Mouse (Mus musculus) limb, embryonic 15.5 days (tissue): ENCODE measurements at regions not wholly inside any gene's neighbourhood (a gene's known extent, or its start where the extent isn't known, plus 50 kb on each side); places are given as distances from the start of the nearest gene placed in this dataset.

Experiments used
- ATAC-seq: fragments of 200-750 bp; cut with Nextera tagmentation; 2 replicates; pipeline ENCODE4 v1.8.0; 2017; ENCODE audit warnings: low read depth, moderate TSS enrichment; ENCODE audit not compliant: insufficient number of reproducible peaks, low FRiP score, low TSS enrichment
- H3K27ac ChIP-seq: fragments of 300-500 bp; sonication (generic); 2 replicates; pipeline ENCODE4 v1.5.1; 2015; ENCODE audit warnings: moderate library complexity, mild to moderate bottlenecking, inconsistent platforms
- H3K27me3 ChIP-seq: fragments of 300-500 bp; sonication (generic); 2 replicates; pipeline ENCODE4 v1.6.1; 2015; ENCODE audit warnings: inconsistent platforms
- H3K36me3 ChIP-seq: fragments of 300-500 bp; sonication (generic); 2 replicates; pipeline ENCODE4 v1.6.1; 2015; ENCODE audit warnings: inconsistent platforms
- H3K4me1 ChIP-seq: fragments of 300-500 bp; sonication (generic); 2 replicates; pipeline ENCODE4 v1.6.1; 2015; ENCODE audit warnings: inconsistent platforms
- H3K4me2 ChIP-seq: fragments of 300-500 bp; sonication (generic); 2 replicates; pipeline ENCODE4 v1.6.1; 2015; ENCODE audit warnings: mild to moderate bottlenecking, inconsistent platforms
- H3K4me3 ChIP-seq: fragments of 300-500 bp; sonication (generic); 2 replicates; pipeline ENCODE4 v1.5.1; 2015; ENCODE audit warnings: mild to moderate bottlenecking, inconsistent platforms
- H3K9ac ChIP-seq: fragments of 300-500 bp; sonication (generic); 2 replicates; pipeline ENCODE4 v1.6.1; 2015; ENCODE audit warnings: inconsistent platforms
- H3K9me3 ChIP-seq: fragments of 300-500 bp; sonication (generic); 2 replicates; pipeline ENCODE4 v1.6.1; 2016; ENCODE audit warnings: inconsistent platforms
- WGBS: fragments of 180-500 bp; shearing (Covaris S2); methylation state at CpG from one replicate; pipeline ENCODE4 v1.1.7; 2015; 5-methylcytosine and 5-hydroxymethylcytosine counted together

DNA sequence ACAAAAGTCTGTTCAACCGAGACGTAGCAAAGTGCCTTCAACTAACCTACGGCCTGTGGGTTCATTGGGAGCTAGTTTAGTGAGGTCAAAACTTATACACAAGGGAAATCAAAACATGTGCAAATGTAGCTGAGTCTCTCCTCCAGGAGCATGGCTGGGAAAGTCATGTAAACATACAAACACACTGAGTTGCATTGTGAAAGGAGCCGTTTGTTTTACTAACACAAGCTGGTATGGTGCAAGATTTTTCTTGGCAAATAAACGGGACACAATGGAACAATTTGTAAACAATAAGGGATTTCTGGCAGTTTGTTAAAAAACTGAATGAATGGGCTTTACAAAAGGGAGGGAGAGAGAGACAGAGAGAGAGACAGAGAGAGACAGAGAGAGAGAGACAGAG is 147.8 kb upstream of the Paip1 start:
- no peak overlapping the region for H3K27ac ChIP-seq
- no peaks in the 10 kb centered on the region for H3K27me3 ChIP-seq
- WGBS = 63% methylated on average over 5 of the region's 5 CpGs
- no peak for ATAC-seq
- H3K4me2 ChIP-seq = no peak overlapping the region
- H3K36me3 ChIP-seq = no peaks in the 10 kb centered on the region
- H3K9me3 ChIP-seq = no peaks in the 10 kb centered on the region
- no peaks in the 10 kb centered on the region for H3K4me1 ChIP-seq
- H3K9ac ChIP-seq = no peak overlapping the region
- no peak overlapping the region for H3K4me3 ChIP-seq

DNA sequence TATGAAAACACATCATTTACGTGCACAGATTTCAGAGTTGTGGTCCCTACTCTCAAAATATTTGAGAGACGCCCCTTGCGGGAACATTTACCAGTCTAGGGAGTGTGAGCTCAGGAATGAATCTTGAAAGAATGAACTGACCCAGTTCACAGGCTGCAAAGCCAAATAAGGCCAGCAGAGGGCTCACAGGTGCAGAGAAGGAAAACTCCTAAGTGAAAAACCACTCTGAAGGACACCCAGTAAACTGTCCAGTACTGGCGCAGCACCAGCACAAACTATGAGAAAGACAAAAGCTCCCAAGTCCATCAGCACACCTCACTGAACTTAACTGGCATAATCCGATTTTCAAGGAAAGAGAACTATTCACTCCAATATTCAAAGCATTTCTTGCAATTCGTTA is 145.0 kb upstream of the Paip1 start:
- ATAC-seq = no peak
- Histone ChIP-seq H3K27ac (no peak overlapping the region), H3K36me3 (no peaks in the 10 kb centered on the region), H3K4me2 (no peak overlapping the region), H3K9me3 (no peaks in the 10 kb centered on the region), H3K9ac (no peak overlapping the region), H3K4me1 (no peaks in the 10 kb centered on the region), H3K27me3 (no peaks in the 10 kb centered on the region), H3K4me3 (no peak overlapping the region)
- WGBS = 50% methylated on average over 6 of the region's 6 CpGs

DNA sequence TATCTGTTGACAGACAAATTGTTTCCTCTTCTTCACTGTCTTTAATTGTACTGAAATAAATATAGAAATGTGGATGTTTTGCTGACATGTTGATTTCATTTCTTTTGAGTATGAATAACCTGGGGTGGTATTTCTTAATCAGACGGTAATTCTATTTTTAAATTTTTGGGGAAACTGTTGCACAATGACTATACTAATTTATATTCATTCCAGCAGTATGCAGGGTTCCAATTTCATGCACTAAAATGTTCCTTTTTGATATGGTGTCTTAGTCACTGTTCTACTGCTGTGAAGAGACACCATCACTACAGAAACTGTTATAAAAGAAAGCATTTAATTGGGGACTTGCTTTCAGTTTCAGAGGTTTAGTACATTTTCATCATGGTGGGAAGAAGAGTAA is 119.2 kb upstream of the Paip1 start:
- WGBS = 71% methylated on average over 1 of the region's 1 CpGs
- H3K27me3 ChIP-seq = no peaks in the 10 kb centered on the region
- no peak overlapping the region for H3K27ac ChIP-seq
- H3K4me3 ChIP-seq = no peak overlapping the region
- H3K4me1 ChIP-seq = no peaks in the 10 kb centered on the region
- ATAC-seq = no peak
- H3K9ac ChIP-seq = no peak overlapping the region
- H3K4me2 ChIP-seq = no peak overlapping the region
- H3K9me3 ChIP-seq = no peaks in the 10 kb centered on the region
- no peaks in the 10 kb centered on the region for H3K36me3 ChIP-seq

DNA sequence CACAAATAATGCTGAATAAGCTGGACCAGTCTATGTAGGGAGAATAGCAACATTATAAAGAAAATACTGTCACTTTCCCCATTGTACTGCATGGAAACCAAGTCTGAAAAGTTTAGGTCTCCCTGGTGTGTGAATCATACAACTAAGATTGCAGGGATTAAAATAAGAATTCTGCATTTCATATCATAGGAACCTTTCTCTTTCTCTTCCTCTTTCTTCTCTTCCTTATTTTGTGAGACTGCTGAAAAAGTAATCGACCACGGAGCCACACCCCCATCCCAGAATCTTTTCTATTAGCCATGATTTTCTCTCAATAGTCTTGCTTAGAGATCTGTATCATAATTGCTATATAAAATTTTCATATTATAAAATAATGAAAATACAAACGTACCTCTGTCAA is 118.4 kb upstream of the Paip1 start:
- Histone ChIP-seq H3K36me3 (no peaks in the 10 kb centered on the region), H3K9me3 (no peaks in the 10 kb centered on the region), H3K4me1 (no peaks in the 10 kb centered on the region), H3K4me3 (no peak overlapping the region), H3K27ac (no peak overlapping the region), H3K27me3 (no peaks in the 10 kb centered on the region), H3K9ac (no peak overlapping the region), H3K4me2 (no peak overlapping the region)
- 85% methylated on average over 3 of the region's 3 CpGs for WGBS
- ATAC-seq = no peak

DNA sequence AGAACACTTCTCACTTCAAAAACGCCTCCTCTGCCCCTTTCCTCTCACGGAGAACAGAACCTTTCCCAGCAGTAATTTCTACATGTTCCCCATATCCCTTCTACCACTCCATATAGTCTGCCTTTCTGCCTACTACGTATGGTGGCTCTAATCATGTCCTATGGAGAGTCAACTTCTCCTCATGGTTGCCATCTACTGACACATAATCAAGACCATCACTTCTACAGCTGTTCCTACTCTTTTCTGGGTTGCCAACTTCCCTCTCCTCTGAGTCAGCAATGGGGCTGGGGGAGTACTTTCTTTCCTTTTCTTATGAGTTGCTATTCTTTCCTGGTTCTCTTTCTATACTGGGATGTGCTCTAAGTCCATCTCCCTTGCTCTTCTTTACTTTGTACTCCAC is 114.0 kb upstream of the Paip1 start:
- no peak overlapping the region for H3K4me2 ChIP-seq
- no peak overlapping the region for H3K4me3 ChIP-seq
- 79% methylated on average over 3 of the region's 3 CpGs for WGBS
- no peak overlapping the region for H3K9ac ChIP-seq
- H3K27ac ChIP-seq = no peak overlapping the region
- H3K27me3 ChIP-seq = no peaks in the 10 kb centered on the region
- H3K4me1 ChIP-seq = no peaks in the 10 kb centered on the region
- no peaks in the 10 kb centered on the region for H3K9me3 ChIP-seq
- H3K36me3 ChIP-seq = no peaks in the 10 kb centered on the region
- no peak for ATAC-seq

DNA sequence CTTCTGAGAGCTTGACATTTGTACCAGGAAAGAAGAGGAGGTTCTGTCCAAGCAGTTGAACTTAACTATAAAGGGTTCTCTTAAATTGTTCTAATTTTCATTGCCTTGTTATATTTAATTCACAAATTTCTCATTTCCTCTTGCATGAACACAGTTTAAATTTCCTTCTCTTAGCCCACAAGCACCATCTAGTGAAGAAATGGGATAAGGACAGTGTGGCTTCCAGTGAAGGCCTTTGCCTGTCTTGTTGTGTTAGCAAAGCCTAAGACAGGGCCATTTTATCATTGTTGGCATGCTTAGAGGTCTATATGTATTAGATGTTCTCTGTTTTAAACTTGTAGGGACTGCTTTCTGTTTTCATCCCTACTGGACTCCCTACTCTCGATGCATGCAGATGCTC is 110.0 kb upstream of the Paip1 start:
- H3K9ac ChIP-seq = no peak overlapping the region
- no peaks in the 10 kb centered on the region for H3K36me3 ChIP-seq
- no peak overlapping the region for H3K27ac ChIP-seq
- H3K4me2 ChIP-seq = no peak overlapping the region
- WGBS = 84% methylated on average over 1 of the region's 1 CpGs
- no peak for ATAC-seq
- H3K9me3 ChIP-seq = no peaks in the 10 kb centered on the region
- H3K4me1 ChIP-seq = no peaks in the 10 kb centered on the region
- H3K27me3 ChIP-seq = no peaks in the 10 kb centered on the region
- H3K4me3 ChIP-seq = no peak overlapping the region

DNA sequence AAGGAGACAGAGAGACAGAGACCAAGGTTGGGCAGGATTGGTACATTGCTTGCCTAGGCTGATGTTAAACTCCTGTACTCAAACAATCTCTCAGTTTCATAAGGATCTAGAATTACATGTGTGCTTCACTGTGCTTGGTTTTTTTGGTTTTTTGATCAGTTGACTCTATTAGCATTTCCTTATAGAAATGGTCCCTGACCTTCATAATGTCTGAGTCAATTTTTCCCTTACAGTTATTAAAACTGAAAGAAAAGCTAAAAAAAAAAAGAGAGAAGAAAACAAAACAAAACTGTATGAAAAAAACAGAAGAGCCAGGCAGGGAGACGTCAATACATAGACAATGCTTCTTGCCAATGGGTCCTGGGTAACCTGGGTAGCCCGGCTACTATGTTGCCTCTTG is 102.9 kb upstream of the Paip1 start:
- Histone ChIP-seq H3K9ac (no peak overlapping the region), H3K27ac (no peak overlapping the region), H3K27me3 (no peaks in the 10 kb centered on the region), H3K9me3 (no peaks in the 10 kb centered on the region), H3K4me1 (no peaks in the 10 kb centered on the region), H3K4me3 (no peak overlapping the region), H3K36me3 (no peaks in the 10 kb centered on the region), H3K4me2 (no peak overlapping the region)
- 91% methylated on average over 2 of the region's 2 CpGs for WGBS
- ATAC-seq = no peak

DNA sequence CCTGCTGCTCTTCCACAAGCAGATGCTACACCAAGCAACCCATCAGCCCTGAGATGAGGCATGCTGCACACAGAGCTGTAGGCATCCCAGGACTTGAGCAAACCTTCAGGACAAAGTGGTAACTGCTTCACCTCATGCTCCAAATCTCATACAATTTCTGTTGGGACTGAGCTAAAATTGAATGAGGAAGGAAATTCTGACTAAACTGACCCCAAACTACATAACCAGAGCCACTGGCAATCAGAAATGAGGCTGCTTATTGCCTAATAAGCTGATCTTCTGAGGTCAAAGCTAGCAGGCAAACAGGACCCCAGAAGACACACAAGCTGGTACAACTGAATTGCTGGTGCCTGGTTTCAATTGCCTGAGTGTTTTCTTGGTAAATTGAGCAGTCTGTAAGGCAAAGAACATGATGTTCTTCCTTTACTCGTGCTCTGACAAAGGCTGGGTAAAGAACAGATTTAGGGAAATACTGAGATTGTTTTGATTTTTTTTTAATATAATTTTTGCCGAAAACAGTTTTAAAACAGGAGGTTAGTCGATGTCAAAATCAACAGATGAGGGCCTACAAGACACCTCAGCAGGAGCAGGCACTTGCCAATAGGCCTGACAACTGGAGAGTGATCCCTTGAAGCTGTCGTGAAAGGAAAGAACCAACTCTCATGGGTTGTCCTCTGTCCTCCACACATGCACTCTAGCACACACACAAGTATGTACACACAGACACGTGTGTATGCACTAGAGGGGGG is 101.3 kb upstream of the Paip1 start:
- no peak overlapping the region for H3K4me3 ChIP-seq
- H3K27ac ChIP-seq = no peak overlapping the region
- H3K9ac ChIP-seq = no peak overlapping the region
- H3K4me2 ChIP-seq = no peak overlapping the region
- WGBS = 81% methylated on average over 5 of the region's 5 CpGs
- no peaks in the 10 kb centered on the region for H3K36me3 ChIP-seq
- H3K4me1 ChIP-seq = no peaks in the 10 kb centered on the region
- ATAC-seq = no peak
- no peaks in the 10 kb centered on the region for H3K9me3 ChIP-seq
- no peaks in the 10 kb centered on the region for H3K27me3 ChIP-seq

DNA sequence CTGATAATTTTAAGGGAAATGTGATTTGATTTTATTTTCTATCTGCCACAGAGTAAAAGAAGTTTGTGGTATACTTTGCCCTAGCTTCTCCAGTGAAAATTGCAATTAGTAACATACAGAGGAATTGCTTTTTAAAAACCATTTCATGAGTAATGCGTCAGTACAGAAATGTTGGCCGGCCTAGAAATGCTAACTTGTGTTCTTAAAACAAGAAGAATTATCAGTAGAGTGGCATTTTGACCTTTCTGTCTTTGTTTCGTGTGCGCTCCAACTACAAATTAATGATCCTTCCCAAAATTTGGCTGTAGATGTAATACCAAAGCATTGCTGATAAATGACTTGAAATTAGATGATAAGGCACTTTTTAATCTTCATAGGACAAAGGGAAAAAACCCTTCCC is 99.7 kb upstream of the Paip1 start:
- 91% methylated on average over 4 of the region's 4 CpGs for WGBS

DNA sequence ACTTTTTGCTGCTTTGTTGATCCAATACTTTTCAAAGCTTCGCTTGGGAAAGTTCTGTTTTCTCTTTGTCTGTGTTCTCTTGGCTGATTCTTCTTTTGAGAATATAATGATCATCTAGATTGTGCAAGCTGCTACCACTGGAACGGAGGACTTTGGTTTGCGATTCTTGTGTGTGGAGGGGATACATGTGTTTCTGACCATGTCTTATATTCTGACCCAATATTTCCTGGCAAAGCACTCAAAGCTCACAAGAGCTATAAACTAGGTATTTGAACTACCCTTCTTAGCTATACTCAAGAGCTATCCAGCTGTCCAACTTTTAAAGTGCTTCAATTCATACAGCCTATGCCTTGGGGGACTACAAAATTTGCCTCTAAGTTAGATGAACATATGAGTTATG is 96.6 kb upstream of the Paip1 start:
- H3K27me3 ChIP-seq = no peaks in the 10 kb centered on the region
- H3K4me3 ChIP-seq = no peak overlapping the region
- H3K9ac ChIP-seq = no peak overlapping the region
- 58% methylated on average over 3 of the region's 3 CpGs for WGBS
- no peaks in the 10 kb centered on the region for H3K9me3 ChIP-seq
- H3K36me3 ChIP-seq = peaks cover 7% of the 10 kb centered on the region
- no peaks in the 10 kb centered on the region for H3K4me1 ChIP-seq
- no peak overlapping the region for H3K27ac ChIP-seq
- ATAC-seq = peak; percentile 74; the same call in 1 of the 2 replicates
- no peak overlapping the region for H3K4me2 ChIP-seq

More for the DNA sequence above, 99.7 kb upstream of the Paip1 start:
- H3K27me3 ChIP-seq = no peaks in the 10 kb centered on the region
- no peaks in the 10 kb centered on the region for H3K9me3 ChIP-seq
- H3K9ac ChIP-seq = no peak overlapping the region
- no peak overlapping the region for H3K27ac ChIP-seq
- no peak overlapping the region for H3K4me3 ChIP-seq
- no peak for ATAC-seq
- no peaks in the 10 kb centered on the region for H3K36me3 ChIP-seq
- no peaks in the 10 kb centered on the region for H3K4me1 ChIP-seq
- H3K4me2 ChIP-seq = no peak overlapping the region

DNA sequence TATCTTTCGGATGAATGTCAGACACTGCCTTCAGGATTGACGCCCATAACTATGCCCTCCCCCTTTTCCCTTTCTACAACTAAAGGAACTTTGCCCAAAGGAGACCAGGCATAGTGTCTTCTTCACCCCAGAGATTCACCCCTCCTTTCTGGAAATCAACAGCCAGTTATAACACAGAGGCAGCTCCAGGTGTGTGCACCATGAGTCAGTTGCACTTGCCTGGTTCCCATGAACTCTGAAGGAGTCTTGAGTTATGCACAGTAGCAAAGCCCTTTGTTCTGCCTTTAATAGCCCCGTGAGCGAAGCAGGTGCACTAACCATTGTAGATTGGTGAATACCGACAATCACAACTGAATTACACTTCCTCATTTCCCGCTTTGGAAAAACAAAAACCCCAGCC is 94.5 kb upstream of the Paip1 start:
- H3K27ac ChIP-seq = no peak overlapping the region
- ATAC-seq = no peak
- H3K27me3 ChIP-seq = no peaks in the 10 kb centered on the region
- H3K4me3 ChIP-seq = no peak overlapping the region
- 89% methylated on average over 6 of the region's 6 CpGs for WGBS
- H3K4me1 ChIP-seq = no peaks in the 10 kb centered on the region
- H3K9me3 ChIP-seq = no peaks in the 10 kb centered on the region
- H3K4me2 ChIP-seq = no peak overlapping the region
- peaks cover 14% of the 10 kb centered on the region for H3K36me3 ChIP-seq
- no peak overlapping the region for H3K9ac ChIP-seq

DNA sequence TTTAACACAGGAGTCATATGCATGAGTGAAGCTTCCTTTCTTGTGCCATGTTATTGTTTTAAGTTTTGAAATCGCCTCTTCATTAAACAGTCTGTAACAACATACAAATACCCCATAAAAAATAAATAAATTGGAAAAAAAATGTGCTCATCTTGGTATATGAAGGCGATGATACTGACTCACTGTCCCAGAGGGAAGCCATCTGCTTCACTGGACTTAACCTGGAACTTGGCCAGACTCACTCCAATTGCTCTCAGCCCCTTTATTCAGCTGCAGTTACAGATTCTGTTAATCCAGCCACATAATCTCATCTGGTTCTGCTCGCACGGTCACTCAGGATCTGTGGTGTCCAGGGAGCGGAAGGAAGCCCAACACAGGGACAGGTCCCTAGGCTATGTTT is 90.5 kb upstream of the Paip1 start:
- ATAC-seq = no peak
- Histone ChIP-seq H3K4me2 (no peak overlapping the region), H3K27ac (no peak overlapping the region), H3K36me3 (peaks cover 14% of the 10 kb centered on the region), H3K9me3 (no peaks in the 10 kb centered on the region), H3K27me3 (no peaks in the 10 kb centered on the region), H3K4me1 (no peaks in the 10 kb centered on the region), H3K4me3 (no peak overlapping the region), H3K9ac (no peak overlapping the region)
- 92% methylated on average over 5 of the region's 5 CpGs for WGBS

DNA sequence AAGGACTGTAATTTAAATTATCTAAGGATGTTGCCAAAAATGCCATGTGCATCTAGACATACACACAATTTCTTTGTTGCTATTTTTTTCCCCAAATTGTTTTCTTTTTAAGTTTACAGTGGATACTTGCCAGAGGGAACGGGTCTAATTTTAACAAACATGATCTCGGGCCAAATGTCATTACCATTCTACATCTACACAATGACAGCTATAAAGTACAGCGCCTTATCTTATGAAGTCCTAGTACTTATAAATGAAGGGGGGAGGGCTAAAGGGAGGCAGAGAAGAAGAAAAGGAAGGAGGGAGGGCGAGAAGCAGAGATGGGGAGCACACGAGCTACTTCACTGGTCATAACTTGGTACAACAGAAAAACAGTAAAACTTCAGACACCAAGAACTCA is 89.4 kb upstream of the Paip1 start:
- H3K36me3 ChIP-seq = peaks cover 14% of the 10 kb centered on the region
- H3K27ac ChIP-seq = no peak overlapping the region
- no peak overlapping the region for H3K4me2 ChIP-seq
- H3K4me3 ChIP-seq = no peak overlapping the region
- no peak overlapping the region for H3K9ac ChIP-seq
- no peak for ATAC-seq
- no peaks in the 10 kb centered on the region for H3K4me1 ChIP-seq
- H3K9me3 ChIP-seq = no peaks in the 10 kb centered on the region
- 53% methylated on average over 5 of the region's 5 CpGs for WGBS
- no peaks in the 10 kb centered on the region for H3K27me3 ChIP-seq
